Mouse (Mus musculus) gastrocnemius, postnatal 4 days (tissue): Measurements from ENCODE around the gene Carmil1. TPM values are rescaled to one million over a fixed set of nuclear protein-coding genes. Genes with fewer than 3 reads are reported as not detected.

Source experiments
- total RNA-seq, 2 experiments: library from RNA; stranded (reverse); gene quantifications; 2 replicates each; pipeline ENCODE4 v1.2.3; 2021

Carmil1 gene
- total RNA-seq, 2 experiments from 2014 or later: 5.4 to 6.6 TPM

Other genes starting within 250 kb of the Carmil1 start
- gene Cmah, start 46.6 kb upstream of the Carmil1 start, total RNA-seq: 1 to 10 TPM; 3.6 TPM